Mouse (Mus musculus) spleen, adult 2 months (tissue): Measurements from ENCODE around the gene Trf. TPM values are rescaled to one million over a fixed set of nuclear protein-coding genes. Genes with fewer than 3 reads are reported as not detected.

Experiments
- DNase-seq, 2 experiments: peaks; one replicate each; pipeline versions ENCODE4 v3.0.0 to v3.0.0-alpha.2; 2012 to 2021; ENCODE audit warnings: low spot score in 2 of 2, low read depth in 1 of 2
- H3K27ac ChIP-seq: fragments of 200-500 bp; 2 replicates; pipeline ENCODE4 v1.5.1; 2012; ENCODE audit warnings: low read length, inconsistent platforms; ENCODE audit not compliant: insufficient read depth
- H3K27me3 ChIP-seq: fragments of 200-500 bp; 2 replicates; pipeline ENCODE4 v1.6.1; 2012; ENCODE audit warnings: mild to moderate bottlenecking, moderate library complexity, low read length, inconsistent platforms; ENCODE audit not compliant: control insufficient read depth, insufficient read depth
- H3K36me3 ChIP-seq: fragments of 200-500 bp; 2 replicates; pipeline ENCODE4 v1.6.1; 2012; ENCODE audit warnings: mild to moderate bottlenecking, low read length, inconsistent platforms; ENCODE audit not compliant: control insufficient read depth, insufficient read depth
- H3K4me1 ChIP-seq: fragments of 200-500 bp; 2 replicates; pipeline ENCODE4 v1.6.1; 2011; ENCODE audit warnings: inconsistent platforms; ENCODE audit not compliant: control insufficient read depth, insufficient read depth, insufficient read length
- H3K4me3 ChIP-seq: fragments of 200-500 bp; 2 replicates; pipeline ENCODE4 v1.5.1; 2011; ENCODE audit warnings: mild to moderate bottlenecking, inconsistent platforms; ENCODE audit not compliant: insufficient read depth, insufficient read length; ENCODE audit errors: extremely low read depth
- CTCF ChIP-seq: fragments of 200-500 bp; IDR thresholded peaks from 2 replicates; pipeline ENCODE4 v1.5.1; 2011; ENCODE audit warnings: mild to moderate bottlenecking, inconsistent platforms; ENCODE audit not compliant: insufficient read depth, insufficient read length, insufficient replicate concordance; ENCODE audit errors: extremely low read depth
- POLR2A ChIP-seq: fragments of 200-500 bp; IDR thresholded peaks from 2 replicates; pipeline ENCODE4 v1.6.1; 2011; ENCODE audit warnings: low read depth, low read length, inconsistent platforms
- WGBS: fragments of 180-500 bp; shearing (Covaris S2); methylation state at CpG from one replicate; pipeline ENCODE4 v1.1.7; 2018; 5-methylcytosine and 5-hydroxymethylcytosine counted together
- polyA plus RNA-seq: library from polyadenylated mRNA; depleted of rRNA; stranded (reverse); fragments of >200 nt; gene quantifications from 2 replicates; pipeline ENCODE4 v1.2.3, GENCODE M21; 2012

The Trf gene
- polyA plus RNA-seq, 1 experiment: 259 TPM

GRCm38 (mm10) chr9:103201561-103202260, 28.5 kb downstream of the Trf start, which contains the start of gene Srprb:
Gene Srprb, minus strand, starts transcription at chr9:103202137.
- no peak for TF ChIP-seq POLR2A
- no peak for TF ChIP-seq CTCF
- peaks cover 9% of the 10 kb centered on the region for H3K36me3 ChIP-seq
- DNase-seq: peak; percentile 75 to 96
- H3K27me3 ChIP-seq: no peaks in the 10 kb centered on the region
- no peaks in the 10 kb centered on the region for H3K4me1 ChIP-seq
- under 1% methylated on average over 45 of the region's 45 CpGs for WGBS
- peak within 1 kb of the TSS; percentile 99 for H3K4me3 ChIP-seq
- H3K27ac ChIP-seq: peak within 1 kb of the TSS; percentile 68

DNA sequence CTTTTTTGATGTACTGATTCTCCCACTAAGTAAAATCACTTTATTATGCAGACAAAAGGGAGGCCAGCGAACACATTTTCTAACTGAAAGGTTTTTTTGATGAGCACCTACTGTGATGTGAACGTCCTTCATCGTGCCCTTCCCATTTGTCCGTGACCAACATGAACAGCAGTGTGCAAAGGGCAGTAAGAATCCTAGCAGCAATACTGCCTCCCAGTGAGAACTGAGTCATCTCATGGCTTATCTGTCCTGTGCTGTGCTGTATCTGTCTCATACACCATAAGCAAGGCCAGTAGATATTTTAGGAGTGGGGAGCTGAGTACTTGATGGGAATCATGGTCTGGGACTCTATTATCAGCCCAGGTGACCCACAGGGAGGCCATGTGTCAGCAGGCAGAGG, 41.8 kb downstream of the Trf start:
- Histone ChIP-seq H3K27ac (no peak overlapping the region), H3K27me3 (no peaks in the 10 kb centered on the region), H3K4me1 (no peaks in the 10 kb centered on the region), H3K4me3 (no peak overlapping the region), H3K36me3 (peaks cover 17% of the 10 kb centered on the region)
- TF ChIP-seq CTCF (no peak), POLR2A (no peak)
- no peak for DNase-seq
- WGBS: 93% methylated on average over 4 of the region's 4 CpGs

DNA sequence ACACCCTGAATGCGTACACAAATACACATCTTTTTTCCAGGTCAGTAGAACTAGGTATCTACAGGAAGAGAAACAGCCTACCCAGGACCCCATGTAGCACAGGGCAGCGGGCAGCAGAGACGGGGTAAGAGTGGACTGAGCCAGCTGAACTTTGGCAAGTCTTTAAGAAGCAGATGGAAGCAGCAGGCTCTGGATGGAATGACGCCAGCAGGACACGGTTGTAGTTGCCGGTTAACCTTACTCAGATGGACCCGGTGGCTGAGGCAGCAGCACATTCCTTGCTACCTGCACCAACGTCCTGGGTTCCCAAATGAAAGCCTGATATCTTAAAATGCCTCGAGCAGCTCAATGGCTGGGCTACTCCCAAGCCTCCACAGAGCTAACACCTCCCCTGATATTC, 43.5 kb downstream of the Trf start:
- 79% methylated on average over 9 of the region's 9 CpGs for WGBS

DNA sequence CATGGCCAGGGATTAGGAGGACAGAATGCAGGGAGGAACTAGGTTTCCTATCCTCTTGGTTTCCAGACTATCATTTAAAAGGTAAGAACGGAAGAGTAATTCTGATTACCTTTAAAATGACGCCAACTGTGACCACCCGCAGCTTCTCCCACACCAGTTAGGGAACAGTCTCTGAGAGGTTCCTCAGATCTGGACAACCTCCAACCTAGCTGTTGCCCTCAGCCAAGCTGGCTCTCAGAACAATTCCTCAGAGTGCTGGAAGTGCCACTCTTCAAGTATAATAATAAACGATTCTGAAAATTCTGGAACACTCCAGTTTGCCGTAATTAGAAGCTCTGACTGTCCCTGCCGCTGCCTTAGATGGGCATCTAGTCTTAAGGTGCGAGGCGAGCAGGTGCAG, 44.3 kb downstream of the Trf start:
- no peak for DNase-seq
- H3K4me1 ChIP-seq: no peaks in the 10 kb centered on the region; the same call in 1 of the 2 replicates
- TF ChIP-seq POLR2A: no peak
- TF ChIP-seq CTCF: no peak
- H3K27me3 ChIP-seq: no peaks in the 10 kb centered on the region
- peaks cover 11% of the 10 kb centered on the region for H3K36me3 ChIP-seq
- no peak overlapping the region for H3K4me3 ChIP-seq
- no peak overlapping the region for H3K27ac ChIP-seq
- 89% methylated on average over 8 of the region's 8 CpGs for WGBS

More for the DNA sequence above, 43.5 kb downstream of the Trf start:
- DNase-seq: no peak
- Histone ChIP-seq H3K4me3 (no peak overlapping the region), H3K4me1 (no peaks in the 10 kb centered on the region), H3K36me3 (peaks cover 12% of the 10 kb centered on the region), H3K27me3 (no peaks in the 10 kb centered on the region), H3K27ac (no peak overlapping the region)
- no peak for TF ChIP-seq CTCF
- TF ChIP-seq POLR2A: no peak

- TF ChIP-seq CTCF (no peak), POLR2A (no peak)
- Histone ChIP-seq H3K36me3 (peaks cover 2% of the 10 kb centered on the region; the same call in 1 of the 2 replicates), H3K27ac (no peak overlapping the region), H3K4me3 (no peak overlapping the region), H3K4me1 (no peaks in the 10 kb centered on the region; the same call in 1 of the 2 replicates), H3K27me3 (no peaks in the 10 kb centered on the region)
- DNase-seq: no peak
- 80% methylated on average over 4 of the region's 4 CpGs for WGBS
Measured at GRCm38 (mm10) chr9:103184855-103185254, 45.4 kb downstream of the Trf start.

- TF ChIP-seq CTCF (no peak), POLR2A (no peak)
- Histone ChIP-seq H3K36me3 (no peaks in the 10 kb centered on the region), H3K27me3 (no peaks in the 10 kb centered on the region), H3K4me1 (no peaks in the 10 kb centered on the region; the same call in 1 of the 2 replicates), H3K4me3 (no peak overlapping the region), H3K27ac (no peak overlapping the region)
- 92% methylated on average over 8 of the region's 8 CpGs for WGBS
- no peak for DNase-seq
Measured at GRCm38 (mm10) chr9:103181886-103182285, 48.4 kb downstream of the Trf start.
